Mouse (Mus musculus) C2C12 (cell line): ENCODE data around the gene Lrrc10. TPM values are rescaled to one million over a fixed set of nuclear protein-coding genes. Genes with fewer than 3 reads are reported as not detected.

ENCODE experiments used
- H3K27me3 ChIP-seq: one replicate; pipeline ENCODE4 v1.6.1; 2011; ENCODE audit not compliant: control insufficient read depth, insufficient read depth, insufficient read length
- H3K36me3 ChIP-seq: one replicate; pipeline ENCODE4 v1.6.1; 2011; ENCODE audit not compliant: control insufficient read depth, insufficient read depth
- H3K4me3 ChIP-seq: one replicate; pipeline ENCODE4 v1.5.1; 2011; ENCODE audit warnings: mild to moderate bottlenecking, control low read depth; ENCODE audit not compliant: poor library complexity, insufficient read depth, severe bottlenecking
- H3K79me2 ChIP-seq: one replicate; pipeline ENCODE4 v1.6.1; 2011; ENCODE audit not compliant: control insufficient read depth, insufficient read depth
- H3K79me3 ChIP-seq: one replicate; pipeline ENCODE4 v1.6.1; 2011; ENCODE audit warnings: low read depth, control low read depth
- H3ac ChIP-seq: one replicate; pipeline ENCODE3; 2011; ENCODE audit warnings: low read depth; ENCODE audit not compliant: control insufficient read depth, insufficient read length
- CEBPB ChIP-seq: IDR thresholded peaks from one replicate; pipeline ENCODE4 v1.6.1; 2011; ENCODE audit warnings: low read depth, mild to moderate bottlenecking, control low read depth, moderate library complexity
- CTCF ChIP-seq: IDR thresholded peaks from one replicate; pipeline ENCODE4 v1.5.1; 2011; ENCODE audit not compliant: control insufficient read depth, insufficient read depth, insufficient read length
- FOSL1 ChIP-seq: IDR thresholded peaks from one replicate; pipeline ENCODE4 v1.8.0; 2011; ENCODE audit warnings: mild to moderate bottlenecking, low read length; ENCODE audit not compliant: poor library complexity, insufficient read depth, severe bottlenecking
- MAX ChIP-seq: IDR thresholded peaks from one replicate; pipeline ENCODE4 v1.6.1; 2011; ENCODE audit warnings: mild to moderate bottlenecking, control low read depth
- MYOD1 ChIP-seq: IDR thresholded peaks from one replicate; pipeline ENCODE4 v1.6.1; 2011; ENCODE audit warnings: low read depth; ENCODE audit not compliant: control insufficient read depth, insufficient read length
- MYOG ChIP-seq: IDR thresholded peaks from one replicate; pipeline ENCODE4 v1.6.1; 2011; ENCODE audit not compliant: control insufficient read depth, insufficient read length; ENCODE audit errors: extremely low read depth
- USF1 ChIP-seq: IDR thresholded peaks from one replicate; pipeline ENCODE4 v1.6.1; 2011; ENCODE audit warnings: low read depth, mild to moderate bottlenecking, control low read depth, moderate library complexity
- long read RNA-seq, 2 experiments: library from polyadenylated mRNA; unstranded; transcript quantifications; one replicate each; pipeline ENCODE4 v2.0.0; 2019 to 2020
- polyA plus RNA-seq: library from polyadenylated mRNA; unstranded; fragments of >200 nt; fragmentation: generic; extraction: Trizol; gene quantifications from one replicate; pipeline ENCODE4 v1.2.1, GENCODE M21; 2012; ENCODE audit warnings: missing spikeins

Lrrc10 gene
- polyA plus RNA-seq: not detected
- long read RNA-seq, experiment 1: 0 reads
- long read RNA-seq, experiment 2: 0 reads

DNA sequence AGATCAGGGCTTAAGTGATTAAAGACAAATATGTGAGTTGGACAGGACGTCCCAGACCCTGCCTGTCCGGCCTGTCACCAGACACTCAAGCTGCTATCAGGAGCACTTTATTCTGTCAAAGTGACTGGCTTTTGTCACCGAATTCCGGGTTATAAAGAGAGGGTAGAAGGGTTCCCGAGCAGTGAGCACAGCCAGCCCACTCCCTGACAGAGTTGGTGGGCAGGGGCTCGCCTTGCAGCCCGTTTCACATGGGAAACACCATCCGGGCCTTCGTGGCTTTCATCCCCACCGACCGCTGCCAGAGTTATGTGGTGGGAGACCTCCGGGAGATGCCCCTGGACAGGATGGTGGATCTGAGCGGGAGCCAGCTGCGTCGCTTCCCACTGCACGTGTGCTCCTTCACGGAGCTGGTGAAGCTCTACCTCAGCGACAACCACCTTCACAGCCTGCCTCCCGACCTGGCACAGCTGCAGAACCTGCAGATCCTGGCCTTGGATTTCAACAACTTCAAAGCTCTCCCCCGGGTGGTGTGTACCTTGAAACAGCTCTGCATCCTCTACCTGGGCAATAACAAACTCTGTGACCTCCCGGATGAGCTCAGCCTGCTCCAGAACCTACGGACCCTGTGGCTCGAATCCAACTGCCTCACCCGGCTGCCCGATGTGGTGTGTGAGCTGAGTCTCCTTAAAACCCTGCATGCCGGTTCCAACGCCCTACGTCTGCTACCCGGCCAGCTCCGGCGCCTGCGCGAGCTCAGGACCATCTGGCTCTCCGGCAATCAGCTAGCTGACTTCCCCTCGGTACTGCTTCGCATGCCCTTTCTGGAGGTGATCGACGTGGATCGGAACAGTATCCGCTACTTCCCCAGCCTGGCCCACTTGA, at the start of gene Lrrc10:
Lrrc10 (plus strand) TSS at position 167 of the 882 bp plus-strand sequence.
- H3ac ChIP-seq: no peak within 1 kb of the TSS
- no peak for TF ChIP-seq FOSL1
- TF ChIP-seq MYOD1: no peak
- no peak for TF ChIP-seq MYOG
- TF ChIP-seq MAX: no peak
- no peak for TF ChIP-seq CEBPB
- no peak for TF ChIP-seq CTCF
- TF ChIP-seq USF1: no peak
- no peak within 1 kb of the TSS for H3K4me3 ChIP-seq
- H3K27me3 ChIP-seq: no peaks in the 10 kb centered on the region
- H3K79me2 ChIP-seq: no peaks in the 10 kb centered on the region
- no peaks in the 10 kb centered on the region for H3K79me3 ChIP-seq
- H3K36me3 ChIP-seq: peaks cover 13% of the 10 kb centered on the region

GRCm38 (mm10) chr10:116995584-116996235, 49.4 kb upstream of the Lrrc10 start:
- Histone ChIP-seq H3K27me3 (no peaks in the 10 kb centered on the region), H3K79me3 (no peaks in the 10 kb centered on the region), H3K79me2 (no peaks in the 10 kb centered on the region), H3K36me3 (no peaks in the 10 kb centered on the region), H3ac (no peak overlapping the region), H3K4me3 (no peak overlapping the region)
- TF ChIP-seq USF1: no peak
- no peak for TF ChIP-seq MYOD1
- no peak for TF ChIP-seq FOSL1
- no peak for TF ChIP-seq MAX
- TF ChIP-seq CEBPB: no peak

GRCm38 (mm10) chr10:116996236-116996600, 48.9 kb upstream of the Lrrc10 start:
- TF ChIP-seq MAX (peak; percentile 84), MYOD1 (peak; percentile 78), CEBPB (no peak), MYOG (no peak), CTCF (no peak), USF1 (no peak), FOSL1 (peak; percentile 76)
- Histone ChIP-seq H3ac (no peak overlapping the region), H3K79me3 (no peaks in the 10 kb centered on the region), H3K79me2 (no peaks in the 10 kb centered on the region), H3K36me3 (no peaks in the 10 kb centered on the region), H3K4me3 (no peak overlapping the region), H3K27me3 (no peaks in the 10 kb centered on the region)

DNA sequence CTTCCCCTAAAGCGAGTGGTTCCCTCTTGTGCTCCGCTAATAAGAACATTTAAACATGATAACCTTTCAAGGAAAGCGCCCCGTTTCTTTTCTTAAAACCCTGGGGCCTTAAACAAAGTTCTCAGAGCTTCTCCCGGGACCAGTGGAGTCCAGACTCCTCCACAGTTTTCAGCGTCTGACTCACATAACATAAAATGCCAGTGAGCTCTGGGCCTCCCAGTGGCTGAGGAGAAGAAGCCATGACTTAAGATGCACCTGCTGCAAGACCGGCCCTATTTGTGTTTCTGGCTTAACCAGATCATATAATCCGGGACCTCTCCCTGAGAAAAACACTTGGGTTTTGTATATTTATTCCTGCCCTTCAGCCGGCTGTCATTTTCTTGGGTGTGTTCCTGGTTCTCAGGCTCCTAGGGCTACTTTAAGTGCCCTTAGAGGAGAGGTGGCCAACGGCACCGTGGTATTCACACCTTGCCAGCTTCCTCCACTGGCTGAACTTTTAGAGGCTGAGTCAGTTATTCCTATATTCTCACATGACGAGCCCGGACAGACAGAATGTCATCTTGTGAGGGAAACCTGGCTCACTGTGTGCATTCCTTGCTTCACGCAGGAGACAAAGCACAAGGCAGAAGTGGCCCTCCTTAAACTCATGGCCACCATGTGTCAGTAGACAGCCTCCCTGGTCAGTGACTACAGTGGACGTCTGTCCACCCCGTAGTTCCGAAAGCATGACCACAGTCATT, 46.3 kb upstream of the Lrrc10 start:
- Histone ChIP-seq H3K27me3 (no peaks in the 10 kb centered on the region), H3K36me3 (no peaks in the 10 kb centered on the region), H3K79me3 (no peaks in the 10 kb centered on the region), H3ac (no peak overlapping the region), H3K79me2 (no peaks in the 10 kb centered on the region), H3K4me3 (no peak overlapping the region)
- no peak for TF ChIP-seq MYOD1
- no peak for TF ChIP-seq MYOG
- no peak for TF ChIP-seq CEBPB
- TF ChIP-seq FOSL1: no peak

- no peaks in the 10 kb centered on the region for H3K27me3 ChIP-seq
- no peaks in the 10 kb centered on the region for H3K79me3 ChIP-seq
- no peak for TF ChIP-seq MYOD1
- TF ChIP-seq CTCF: no peak
- TF ChIP-seq MAX: no peak
- TF ChIP-seq FOSL1: no peak
- TF ChIP-seq USF1: no peak
- no peak for TF ChIP-seq MYOG
- no peak for TF ChIP-seq CEBPB
- no peaks in the 10 kb centered on the region for H3K36me3 ChIP-seq
- H3K79me2 ChIP-seq: no peaks in the 10 kb centered on the region
- no peak overlapping the region for H3K4me3 ChIP-seq
- H3ac ChIP-seq: no peak overlapping the region
These were observed 44.2 kb upstream of the Lrrc10 start for GRCm38 (mm10) chr10:117000975-117001374.
